In genomic region chr7:44864595-44865542, GRCm38 (mm10) we compare ENCODE assay signal across 8 mouse cellular contexts. TPM values are rescaled to one million over a fixed set of nuclear protein-coding genes. Genes with fewer than 3 reads are reported as not detected.
DNase-seq lines count a peak whose midpoint lies in the region; ATAC-seq and TF ChIP-seq lines count a peak whose summit lies in the region.

No protein-coding gene starts in this region.

- no peaks in the 10 kb centered on the region for H3K9me3 ChIP-seq in hindbrain, embryonic 16.5 days (ENCODE audit: control insufficient read depth, low read length)
- no peaks in the 10 kb centered on the region for H3K9me3 ChIP-seq in neural tube, embryonic 13.5 days

- no peaks in the 10 kb centered on the region for H3K27me3 ChIP-seq in hindbrain, embryonic 16.5 days (replicated peaks; ENCODE audit: control insufficient read depth, insufficient read depth, low read length)
- no peaks in the 10 kb centered on the region for H3K27me3 ChIP-seq in neural tube, embryonic 13.5 days

- peak overlapping the region; percentile 20; the same call in 1 of the 2 replicates for H3K27ac ChIP-seq in hindbrain, embryonic 16.5 days (ENCODE audit: low read depth, low read length)
- H3K27ac ChIP-seq in neural tube, embryonic 13.5 days (replicated peaks): 0 out of 2 replicates have a peak overlapping the region, but pooled peaks have one; percentile 38

- no peak overlapping the region for H3K4me3 ChIP-seq in lung, adult 2 months (replicated peaks; ENCODE audit: extremely low read depth, low read depth, low read length)
- no peak overlapping the region for H3K4me3 ChIP-seq in hindbrain, embryonic 16.5 days (ENCODE audit: low read length)
- 0 out of 2 replicates have a peak overlapping the region, but pooled peaks have one; percentile 97 for H3K4me3 ChIP-seq in neural tube, embryonic 13.5 days

- ATAC-seq in hindbrain, embryonic 16.5 days: no peak
- no peak for ATAC-seq in neural tube, embryonic 13.5 days (ENCODE audit: low read depth)

- peak overlapping the region; percentile 3; the same call in 1 of the 2 replicates for H3K9ac ChIP-seq in hindbrain, embryonic 16.5 days (ENCODE audit: low read depth, low read length)
- peak overlapping the region; percentile 50; the same call in 1 of the 2 replicates for H3K9ac ChIP-seq in neural tube, embryonic 13.5 days

- no peak overlapping the region for H3K4me2 ChIP-seq in hindbrain, embryonic 16.5 days (ENCODE audit: low read length)
- H3K4me2 ChIP-seq in neural tube, embryonic 13.5 days: peak overlapping the region; percentile 99; the same call in 1 of the 2 replicates

- DNase-seq in cerebellum, adult 9-10 months: peak; percentile 59
- no peak for DNase-seq in cerebellum, postnatal 36 days
- peak; percentile 23 for DNase-seq in lung, adult 2 months
- no peak for DNase-seq in lung, postnatal 25 days (ENCODE audit: low spot score)
- DNase-seq in embryo, embryonic 9.5 days (ENCODE audit: extremely low spot score): no peak
- DNase-seq in B cell, adult 2 months: no peak

- TF ChIP-seq POLR2A in lung, adult 2 months (IDR thresholded peaks at IDR 0.05; ENCODE audit: borderline replicate concordance, extremely low read depth, low read depth, low read length): no peak

- WGBS in lung, adult 2 months: 62% methylated on average over 24 of the region's 24 CpGs
- 78% methylated on average over 23 of the region's 24 CpGs for WGBS in hindbrain, embryonic 16.5 days
- 82% methylated on average over 24 of the region's 24 CpGs for WGBS in neural tube, embryonic 13.5 days

- H3K4me1 ChIP-seq in lung, adult 2 months (ENCODE audit: control insufficient read depth, insufficient read depth, low read length): peaks cover 28% of the 10 kb centered on the region
- H3K4me1 ChIP-seq in hindbrain, embryonic 16.5 days (ENCODE audit: control insufficient read depth, insufficient read depth, low read depth, low read length): peaks cover 46% of the 10 kb centered on the region
- H3K4me1 ChIP-seq in neural tube, embryonic 13.5 days (replicated peaks): peaks cover 67% of the 10 kb centered on the region

- no peak for TF ChIP-seq CTCF in lung, adult 2 months (IDR thresholded peaks at IDR 0.05; ENCODE audit: insufficient read depth, low read length)

- peaks cover 36% of the 10 kb centered on the region for H3K36me3 ChIP-seq in hindbrain, embryonic 16.5 days (ENCODE audit: control insufficient read depth, insufficient read depth, low read length)
- H3K36me3 ChIP-seq in neural tube, embryonic 13.5 days: peaks cover 56% of the 10 kb centered on the region

RNA-seq across cellular contexts. Expression of gene Ptov1, which starts 4.7 kb away (rescaled TPM):
- 274 and 280 TPM in 2 replicates for polyA plus RNA-seq in lung, adult 2 months (2012; rRNA removed)
- polyA plus RNA-seq in hindbrain, embryonic 16.5 days (2015; fragmentation: Nextera tagmentation; extraction: Ambion mirVana): 389 and 459 TPM in 2 replicates
- 471 and 515 TPM in 2 replicates for polyA plus RNA-seq in neural tube, embryonic 13.5 days (2015; fragmentation: Nextera tagmentation; extraction: Ambion mirVana)

RNA-seq across cellular contexts. Expression of gene Pnkp, which starts 7.9 kb away (rescaled TPM):
- polyA plus RNA-seq in lung, adult 2 months (2012; rRNA removed): 57.2 and 62.0 TPM in 2 replicates
- 30.1 and 34.0 TPM in 2 replicates for polyA plus RNA-seq in hindbrain, embryonic 16.5 days (2015; fragmentation: Nextera tagmentation; extraction: Ambion mirVana)
- 30.2 and 31.6 TPM in 2 replicates for polyA plus RNA-seq in neural tube, embryonic 13.5 days (2015; fragmentation: Nextera tagmentation; extraction: Ambion mirVana)

RNA-seq across cellular contexts. Expression of gene Tbc1d17, which starts 16.0 kb away (rescaled TPM):
- polyA plus RNA-seq in lung, adult 2 months (2012; rRNA removed): 95.7 and 114 TPM in 2 replicates
- 112 and 120 TPM in 2 replicates for polyA plus RNA-seq in hindbrain, embryonic 16.5 days (2015; fragmentation: Nextera tagmentation; extraction: Ambion mirVana)
- polyA plus RNA-seq in neural tube, embryonic 13.5 days (2015; fragmentation: Nextera tagmentation; extraction: Ambion mirVana): 94.0 and 101 TPM in 2 replicates

RNA-seq across cellular contexts. Expression of gene Akt1s1, which starts 16.1 kb away (rescaled TPM):
- polyA plus RNA-seq in lung, adult 2 months (2012; rRNA removed): 96.6 and 130 TPM in 2 replicates
- 90.7 and 92.8 TPM in 2 replicates for polyA plus RNA-seq in hindbrain, embryonic 16.5 days (2015; fragmentation: Nextera tagmentation; extraction: Ambion mirVana)
- polyA plus RNA-seq in neural tube, embryonic 13.5 days (2015; fragmentation: Nextera tagmentation; extraction: Ambion mirVana): 89.7 and 99.0 TPM in 2 replicates

RNA-seq across cellular contexts. Expression of gene Med25, which starts 27.6 kb away (rescaled TPM):
- polyA plus RNA-seq in lung, adult 2 months (2012; rRNA removed): 133 and 233 TPM in 2 replicates
- 136 and 158 TPM in 2 replicates for polyA plus RNA-seq in hindbrain, embryonic 16.5 days (2015; fragmentation: Nextera tagmentation; extraction: Ambion mirVana)
- polyA plus RNA-seq in neural tube, embryonic 13.5 days (2015; fragmentation: Nextera tagmentation; extraction: Ambion mirVana): 134 and 138 TPM in 2 replicates

Comparison
In these comparisons a context has a peak if more than half of its experiments do, and no peak if none do; other contexts are left out.
1. DNase-seq: peak in cerebellum, adult 9-10 months (single experiment) and lung, adult 2 months (single experiment); none in cerebellum, postnatal 36 days (0 of 2), lung, postnatal 25 days (single experiment), embryo, embryonic 9.5 days (single experiment) and B cell, adult 2 months (0 of 2).